Mouse (Mus musculus): ENCODE measurements around the gene Sgk1.

Gene Sgk1

GRCm38 (mm10) chr10:21918016-21918749 lies 36.2 kb downstream of the Sgk1 start:
- ATAC-seq (ENCODE audit: low TSS enrichment) = no peak

GRCm38 (mm10) chr10:21918750-21919145 lies 36.8 kb downstream of the Sgk1 start:
- ATAC-seq (ENCODE audit: low TSS enrichment) = no peak

GRCm38 (mm10) chr10:21920611-21921010 lies 38.6 kb downstream of the Sgk1 start:
- no peak for ATAC-seq (ENCODE audit: low TSS enrichment)

GRCm38 (mm10) chr10:21922716-21923350 lies 40.8 kb downstream of the Sgk1 start:
- ATAC-seq (ENCODE audit: low TSS enrichment) = no peak

GRCm38 (mm10) chr10:21923495-21923952 lies 41.5 kb downstream of the Sgk1 start:
- peak; percentile 79 for ATAC-seq (ENCODE audit: low TSS enrichment)

- peak; percentile 72 for ATAC-seq (ENCODE audit: low TSS enrichment)
Measured at GRCm38 (mm10) chr10:21924051-21924720, 42.2 kb downstream of the Sgk1 start.

- no peak for ATAC-seq (ENCODE audit: low TSS enrichment)
Measured at GRCm38 (mm10) chr10:21926941-21927340, 45.0 kb downstream of the Sgk1 start.

GRCm38 (mm10) chr10:21930781-21931380 lies 48.9 kb downstream of the Sgk1 start:
- ATAC-seq (ENCODE audit: low TSS enrichment) = 0 out of 2 replicates have a peak, but pooled peaks have one; percentile 20

GRCm38 (mm10) chr10:21932791-21933190 lies 50.8 kb downstream of the Sgk1 start:
- ATAC-seq (ENCODE audit: low TSS enrichment) = no peak

- no peak for ATAC-seq (ENCODE audit: low TSS enrichment)
Measured at GRCm38 (mm10) chr10:21934826-21935225, 52.8 kb downstream of the Sgk1 start.

- 0 out of 2 replicates have a peak, but pooled peaks have one; percentile 7 for ATAC-seq (ENCODE audit: low TSS enrichment)
Measured at GRCm38 (mm10) chr10:21936513-21937221, 54.7 kb downstream of the Sgk1 start.

GRCm38 (mm10) chr10:21937222-21937605 lies 55.2 kb downstream of the Sgk1 start:
- 0 out of 2 replicates have a peak, but pooled peaks have one; percentile 18 for ATAC-seq (ENCODE audit: low TSS enrichment)

- no peak for ATAC-seq (ENCODE audit: low TSS enrichment)
Measured at GRCm38 (mm10) chr10:21938166-21938565, 56.2 kb downstream of the Sgk1 start.

GRCm38 (mm10) chr10:21941235-21941634 lies 59.3 kb downstream of the Sgk1 start:
- ATAC-seq (ENCODE audit: low TSS enrichment) = no peak

GRCm38 (mm10) chr10:21943145-21943700 lies 61.2 kb downstream of the Sgk1 start:
- no peak for ATAC-seq (ENCODE audit: low TSS enrichment)

- ATAC-seq (ENCODE audit: low TSS enrichment) = no peak
Measured at GRCm38 (mm10) chr10:21945195-21945594, 63.2 kb downstream of the Sgk1 start.

- ATAC-seq (ENCODE audit: low TSS enrichment) = no peak
Measured at GRCm38 (mm10) chr10:21946751-21947351, 64.9 kb downstream of the Sgk1 start.

GRCm38 (mm10) chr10:21952520-21952919 lies 70.5 kb downstream of the Sgk1 start:
- no peak for ATAC-seq (ENCODE audit: low TSS enrichment)

GRCm38 (mm10) chr10:21961111-21961510 lies 79.1 kb downstream of the Sgk1 start:
- ATAC-seq (ENCODE audit: low TSS enrichment) = no peak

- peak; percentile 72 for ATAC-seq (ENCODE audit: low TSS enrichment)
Measured at GRCm38 (mm10) chr10:21963005-21963404, 81.0 kb downstream of the Sgk1 start.

- ATAC-seq (ENCODE audit: low TSS enrichment) = no peak
Measured at GRCm38 (mm10) chr10:21973676-21974075, 91.7 kb downstream of the Sgk1 start.
